In genomic region chr19:22884357-22884756, GRCm38 (mm10) we compare ENCODE assay signal across 8 mouse cellular contexts.
DNase-seq lines count a peak whose midpoint lies in the region; ATAC-seq lines count a peak whose summit lies in the region.

No protein-coding gene starts in this region.

- H3K4me2 ChIP-seq in heart, embryonic 16.5 days (ENCODE audit: low read depth, low read length): peak overlapping the region; percentile 66
- peak overlapping the region; percentile 53 for H3K4me2 ChIP-seq in embryonic facial prominence, embryonic 13.5 days
- H3K4me2 ChIP-seq in neural tube, embryonic 12.5 days (replicated peaks): peak overlapping the region; percentile 53

- WGBS in heart, embryonic 16.5 days: 47% methylated on average over 11 of the region's 11 CpGs
- WGBS in embryonic facial prominence, embryonic 13.5 days: 49% methylated on average over 10 of the region's 11 CpGs
- 55% methylated on average over 11 of the region's 11 CpGs for whole genome bisulfite sequencing in neural tube, embryonic 12.5 days

- H3K27me3 ChIP-seq in heart, embryonic 16.5 days (ENCODE audit: control insufficient read depth, insufficient read depth, low read length): 0 out of 2 replicates have a peak, but pooled peaks cover 3% of the 10 kb centered on the region
- peaks cover 15% of the 10 kb centered on the region; the same call in 1 of the 2 replicates for H3K27me3 ChIP-seq in embryonic facial prominence, embryonic 13.5 days
- no peaks in the 10 kb centered on the region for H3K27me3 ChIP-seq in neural tube, embryonic 12.5 days (replicated peaks)

- no peak overlapping the region; the same call in 1 of the 2 replicates for H3K4me3 ChIP-seq in heart, embryonic 16.5 days (ENCODE audit: low read length)
- no peak overlapping the region; the same call in 1 of the 2 replicates for H3K4me3 ChIP-seq in embryonic facial prominence, embryonic 13.5 days
- H3K4me3 ChIP-seq in neural tube, embryonic 12.5 days: no peak overlapping the region

- no peak for ATAC-seq in heart, embryonic 16.5 days (replicated peaks; ENCODE audit: extremely low read depth, insufficient read depth, low FRiP score)
- ATAC-seq in embryonic facial prominence, embryonic 13.5 days (ENCODE audit: insufficient number of reproducible peaks, insufficient read depth, low FRiP score, low TSS enrichment, low read depth): 0 out of 2 replicates have a peak, but pooled peaks have one; percentile 71
- ATAC-seq in neural tube, embryonic 12.5 days (ENCODE audit: low FRiP score, low read depth): peak; percentile 75

- DNase-seq in heart, postnatal 25 days (ENCODE audit: low spot score): no peak
- peak; percentile 12 for DNase-seq in adrenal gland, postnatal 25 days
- DNase-seq in kidney, postnatal 10 days: peak; percentile 36
- no peak for DNase-seq in thymus, postnatal 0 days (ENCODE audit: low spot score)
- DNase-seq in MN1 (ENCODE audit: low spot score): no peak

- no peaks in the 10 kb centered on the region for H3K9me3 ChIP-seq in heart, embryonic 16.5 days (replicated peaks; ENCODE audit: control insufficient read depth, low read length)
- no peaks in the 10 kb centered on the region for H3K9me3 ChIP-seq in embryonic facial prominence, embryonic 13.5 days
- H3K9me3 ChIP-seq in neural tube, embryonic 12.5 days: no peaks in the 10 kb centered on the region

- H3K4me1 ChIP-seq in heart, embryonic 16.5 days (ENCODE audit: control insufficient read depth, insufficient read depth, low read length): no peaks in the 10 kb centered on the region
- H3K4me1 ChIP-seq in embryonic facial prominence, embryonic 13.5 days: no peaks in the 10 kb centered on the region
- no peaks in the 10 kb centered on the region for H3K4me1 ChIP-seq in neural tube, embryonic 12.5 days

- intact Hi-C loops in heart, postnatal 25 days (cut with DNase I): loop anchor here (1.0 to 10.0 kb wide), 2 partner anchors 250 to 332 kb away; no protein-coding TSS in a partner anchor

- no peaks in the 10 kb centered on the region for H3K36me3 ChIP-seq in heart, embryonic 16.5 days (ENCODE audit: control insufficient read depth, insufficient read depth)
- no peaks in the 10 kb centered on the region for H3K36me3 ChIP-seq in embryonic facial prominence, embryonic 13.5 days
- no peaks in the 10 kb centered on the region for H3K36me3 ChIP-seq in neural tube, embryonic 12.5 days

- no peak overlapping the region for H3K27ac ChIP-seq in heart, embryonic 16.5 days (ENCODE audit: low read length)
- H3K27ac ChIP-seq in embryonic facial prominence, embryonic 13.5 days: no peak overlapping the region
- no peak overlapping the region for H3K27ac ChIP-seq in neural tube, embryonic 12.5 days

- H3K9ac ChIP-seq in heart, embryonic 16.5 days (ENCODE audit: low read length): no peak overlapping the region
- H3K9ac ChIP-seq in embryonic facial prominence, embryonic 13.5 days: no peak overlapping the region
- H3K9ac ChIP-seq in neural tube, embryonic 12.5 days: no peak overlapping the region

Comparison
In these comparisons a context has a peak if more than half of its experiments do, and no peak if none do; other contexts are left out.
1. DNase-seq: peak in adrenal gland, postnatal 25 days (single experiment) and kidney, postnatal 10 days (single experiment); none in heart, postnatal 25 days (single experiment), thymus, postnatal 0 days (single experiment) and MN1 (single experiment).
2. Peak in every context shown above with its lines, with median percentiles within 50 percentile points of each other: H3K4me2 ChIP-seq.